Mouse (Mus musculus) embryonic facial prominence, embryonic 15.5 days (tissue): ENCODE measurements around the gene Pde6h. TPM values are rescaled to one million over a fixed set of nuclear protein-coding genes. Genes with fewer than 3 reads are reported as not detected.

Experiments used
- ATAC-seq: fragments of 200-750 bp; cut with Nextera tagmentation; 2 replicates; pipeline ENCODE4 v1.8.0; 2017; ENCODE audit warnings: low read depth, moderate TSS enrichment; ENCODE audit not compliant: insufficient number of reproducible peaks, low FRiP score, low TSS enrichment
- H3K27ac ChIP-seq: fragments of 300-500 bp; sonication (generic); replicated peaks from 2 replicates; pipeline ENCODE4 v1.5.1; 2015; ENCODE audit warnings: mild to moderate bottlenecking, inconsistent platforms
- H3K27me3 ChIP-seq: fragments of 300-500 bp; sonication (generic); 2 replicates; pipeline ENCODE4 v1.6.1; 2015; ENCODE audit warnings: inconsistent platforms
- H3K36me3 ChIP-seq: fragments of 300-500 bp; sonication (generic); 2 replicates; pipeline ENCODE4 v1.6.1; 2015; ENCODE audit warnings: mild to moderate bottlenecking, inconsistent platforms
- H3K4me1 ChIP-seq: fragments of 300-500 bp; sonication (generic); 2 replicates; pipeline ENCODE4 v1.6.1; 2015; ENCODE audit warnings: inconsistent platforms
- H3K4me2 ChIP-seq: fragments of 300-500 bp; sonication (generic); replicated peaks from 2 replicates; pipeline ENCODE4 v1.6.1; 2015; ENCODE audit warnings: mild to moderate bottlenecking, inconsistent platforms
- H3K4me3 ChIP-seq: fragments of 300-500 bp; sonication (generic); replicated peaks from 2 replicates; pipeline ENCODE4 v1.5.1; 2015; ENCODE audit warnings: mild to moderate bottlenecking, inconsistent platforms
- H3K9ac ChIP-seq: fragments of 300-500 bp; sonication (generic); 2 replicates; pipeline ENCODE4 v1.6.1; 2015; ENCODE audit warnings: inconsistent platforms
- H3K9me3 ChIP-seq: fragments of 300-500 bp; sonication (generic); replicated peaks from 2 replicates; pipeline ENCODE4 v1.6.1; 2016; ENCODE audit warnings: inconsistent platforms
- WGBS: fragments of 180-500 bp; shearing (Covaris S2); methylation state at CpG from one replicate; pipeline ENCODE4 v1.1.7; 2015; 5-methylcytosine and 5-hydroxymethylcytosine counted together
- polyA plus RNA-seq: library from polyadenylated mRNA; unstranded; fragments of >200 nt; fragmentation: Nextera tagmentation; extraction: Ambion mirVana; gene quantifications from 2 replicates; pipeline ENCODE4 v1.2.1, GENCODE M21; 2015

Pde6h gene
- polyA plus RNA-seq, 1 experiment from 2014 or later: not detected

- Histone ChIP-seq H3K9ac (no peak overlapping the region), H3K4me1 (peaks cover 21% of the 10 kb centered on the region), H3K4me2 (no peak overlapping the region), H3K36me3 (no peaks in the 10 kb centered on the region), H3K9me3 (no peaks in the 10 kb centered on the region), H3K27me3 (no peaks in the 10 kb centered on the region), H3K4me3 (no peak overlapping the region), H3K27ac (no peak overlapping the region)
- ATAC-seq: no peak
- 78% methylated on average over 6 of the region's 6 CpGs for WGBS
These were observed 58.9 kb downstream of the Pde6h start for GRCm38 (mm10) chr6:136982581-136982980.

- H3K36me3 ChIP-seq: no peaks in the 10 kb centered on the region
- 49% methylated on average over 7 of the region's 7 CpGs for WGBS
- H3K4me2 ChIP-seq: no peak overlapping the region
- no peak overlapping the region for H3K4me3 ChIP-seq
- H3K4me1 ChIP-seq: peaks cover 21% of the 10 kb centered on the region
- H3K9me3 ChIP-seq: no peaks in the 10 kb centered on the region
- no peaks in the 10 kb centered on the region for H3K27me3 ChIP-seq
- no peak overlapping the region for H3K27ac ChIP-seq
- ATAC-seq: no peak
- H3K9ac ChIP-seq: no peak overlapping the region
These were observed 59.6 kb downstream of the Pde6h start for GRCm38 (mm10) chr6:136983201-136983600.

GRCm38 (mm10) chr6:136986019-136986418, 62.4 kb downstream of the Pde6h start:
- Histone ChIP-seq H3K27ac (0 out of 2 replicates have a peak overlapping the region, but pooled peaks have one; percentile 14), H3K36me3 (no peaks in the 10 kb centered on the region), H3K4me1 (peaks cover 27% of the 10 kb centered on the region; the same call in 1 of the 2 replicates), H3K4me2 (no peak overlapping the region), H3K27me3 (no peaks in the 10 kb centered on the region), H3K4me3 (no peak overlapping the region), H3K9ac (no peak overlapping the region), H3K9me3 (no peaks in the 10 kb centered on the region)
- WGBS: 62% methylated on average over 13 of the region's 13 CpGs
- no peak for ATAC-seq

GRCm38 (mm10) chr6:136986718-136987117, 63.1 kb downstream of the Pde6h start:
- H3K27ac ChIP-seq: no peak overlapping the region
- peaks cover 27% of the 10 kb centered on the region; the same call in 1 of the 2 replicates for H3K4me1 ChIP-seq
- ATAC-seq: no peak
- WGBS: 56% methylated on average over 11 of the region's 11 CpGs
- no peak overlapping the region for H3K4me3 ChIP-seq
- H3K27me3 ChIP-seq: no peaks in the 10 kb centered on the region
- H3K4me2 ChIP-seq: no peak overlapping the region
- H3K9ac ChIP-seq: no peak overlapping the region
- H3K9me3 ChIP-seq: no peaks in the 10 kb centered on the region
- no peaks in the 10 kb centered on the region for H3K36me3 ChIP-seq

GRCm38 (mm10) chr6:136988536-136989060, 65.0 kb downstream of the Pde6h start:
- no peak overlapping the region for H3K4me3 ChIP-seq
- no peaks in the 10 kb centered on the region for H3K9me3 ChIP-seq
- H3K4me1 ChIP-seq: peaks cover 28% of the 10 kb centered on the region; the same call in 1 of the 2 replicates
- no peaks in the 10 kb centered on the region for H3K27me3 ChIP-seq
- no peak overlapping the region for H3K9ac ChIP-seq
- no peak for ATAC-seq
- WGBS: 80% methylated on average over 7 of the region's 7 CpGs
- H3K36me3 ChIP-seq: no peaks in the 10 kb centered on the region
- no peak overlapping the region for H3K4me2 ChIP-seq
- no peak overlapping the region for H3K27ac ChIP-seq

GRCm38 (mm10) chr6:136989824-136990497, 66.3 kb downstream of the Pde6h start:
- H3K4me2 ChIP-seq: no peak overlapping the region; the same call in 1 of the 2 replicates
- H3K4me1 ChIP-seq: peaks cover 28% of the 10 kb centered on the region; the same call in 1 of the 2 replicates
- no peak overlapping the region for H3K4me3 ChIP-seq
- no peak for ATAC-seq
- H3K9ac ChIP-seq: no peak overlapping the region
- no peak overlapping the region for H3K27ac ChIP-seq
- H3K36me3 ChIP-seq: no peaks in the 10 kb centered on the region
- WGBS: 34% methylated on average over 11 of the region's 11 CpGs
- H3K27me3 ChIP-seq: no peaks in the 10 kb centered on the region
- no peaks in the 10 kb centered on the region for H3K9me3 ChIP-seq

GRCm38 (mm10) chr6:136990557-136990956, 66.9 kb downstream of the Pde6h start:
- H3K4me2 ChIP-seq: no peak overlapping the region
- no peaks in the 10 kb centered on the region for H3K36me3 ChIP-seq
- WGBS: 45% methylated on average over 8 of the region's 8 CpGs
- ATAC-seq: no peak
- H3K9ac ChIP-seq: no peak overlapping the region
- H3K27ac ChIP-seq: no peak overlapping the region
- H3K27me3 ChIP-seq: no peaks in the 10 kb centered on the region
- no peak overlapping the region for H3K4me3 ChIP-seq
- H3K4me1 ChIP-seq: peaks cover 22% of the 10 kb centered on the region; the same call in 1 of the 2 replicates
- no peaks in the 10 kb centered on the region for H3K9me3 ChIP-seq

GRCm38 (mm10) chr6:136993574-136993973, 69.9 kb downstream of the Pde6h start:
- Histone ChIP-seq H3K9ac (no peak overlapping the region), H3K4me2 (no peak overlapping the region), H3K9me3 (no peaks in the 10 kb centered on the region), H3K27ac (0 out of 2 replicates have a peak overlapping the region, but pooled peaks have one; percentile 60), H3K4me3 (no peak overlapping the region), H3K4me1 (peaks cover 15% of the 10 kb centered on the region; the same call in 1 of the 2 replicates), H3K36me3 (no peaks in the 10 kb centered on the region), H3K27me3 (no peaks in the 10 kb centered on the region)
- no peak for ATAC-seq
- WGBS: 64% methylated on average over 4 of the region's 4 CpGs

GRCm38 (mm10) chr6:136995533-136995932, 71.9 kb downstream of the Pde6h start:
- Histone ChIP-seq H3K9ac (no peak overlapping the region), H3K36me3 (no peaks in the 10 kb centered on the region), H3K9me3 (no peaks in the 10 kb centered on the region), H3K4me1 (peaks cover 7% of the 10 kb centered on the region; the same call in 1 of the 2 replicates), H3K27ac (no peak overlapping the region), H3K4me3 (no peak overlapping the region), H3K4me2 (no peak overlapping the region), H3K27me3 (no peaks in the 10 kb centered on the region)
- no peak for ATAC-seq
- 76% methylated on average over 8 of the region's 8 CpGs for WGBS

GRCm38 (mm10) chr6:136996336-136996735, 72.7 kb downstream of the Pde6h start:
- Histone ChIP-seq H3K36me3 (no peaks in the 10 kb centered on the region), H3K9me3 (no peaks in the 10 kb centered on the region), H3K4me3 (no peak overlapping the region), H3K9ac (no peak overlapping the region), H3K4me2 (no peak overlapping the region), H3K27me3 (no peaks in the 10 kb centered on the region), H3K4me1 (peaks cover 5% of the 10 kb centered on the region; the same call in 1 of the 2 replicates), H3K27ac (no peak overlapping the region)
- WGBS: 51% methylated on average over 5 of the region's 5 CpGs
- no peak for ATAC-seq

GRCm38 (mm10) chr6:136998181-136998580, 74.5 kb downstream of the Pde6h start:
- no peak overlapping the region for H3K4me2 ChIP-seq
- H3K4me1 ChIP-seq: no peaks in the 10 kb centered on the region; the same call in 1 of the 2 replicates
- H3K27ac ChIP-seq: no peak overlapping the region
- no peaks in the 10 kb centered on the region for H3K27me3 ChIP-seq
- no peaks in the 10 kb centered on the region for H3K36me3 ChIP-seq
- WGBS: 76% methylated on average over 7 of the region's 7 CpGs
- no peak for ATAC-seq
- H3K4me3 ChIP-seq: no peak overlapping the region
- H3K9ac ChIP-seq: no peak overlapping the region
- H3K9me3 ChIP-seq: no peaks in the 10 kb centered on the region
